Mouse (Mus musculus) layer of hippocampus, adult 2 months (tissue): ENCODE measurements around the gene Nrsn2. TPM values are rescaled to one million over a fixed set of nuclear protein-coding genes. Genes with fewer than 3 reads are reported as not detected.
A peak's percentile ranks its signal among the peaks of the same experiment; 100 is the strongest.

Source experiments
- DNase-seq, 2 experiments: peaks; one replicate each; pipeline ENCODE4 v3.0.0; 2022; ENCODE audit warnings: low spot score in 2 of 2
- H3K27ac ChIP-seq: fragments of 200-600 bp; 2 replicates; pipeline ENCODE4 v1.8.1; 2022
- H3K4me3 ChIP-seq: fragments of 200-600 bp; 2 replicates; pipeline ENCODE4 v1.8.1; 2022; ENCODE audit warnings: mild to moderate bottlenecking
- CTCF ChIP-seq: fragments of 200-600 bp; conservative IDR thresholded peaks from 2 replicates; pipeline ENCODE4 v1.8.1; 2022; ENCODE audit warnings: antibody characterized with exemption, mild to moderate bottlenecking, moderate library complexity
- total RNA-seq, 2 experiments: library from RNA; stranded (reverse); gene quantifications; 2 replicates each; pipeline ENCODE4 v1.2.3; 2021

Gene Nrsn2
- total RNA-seq, 2 experiments from 2014 or later, result 66.3 to 83.0 TPM

DNA sequence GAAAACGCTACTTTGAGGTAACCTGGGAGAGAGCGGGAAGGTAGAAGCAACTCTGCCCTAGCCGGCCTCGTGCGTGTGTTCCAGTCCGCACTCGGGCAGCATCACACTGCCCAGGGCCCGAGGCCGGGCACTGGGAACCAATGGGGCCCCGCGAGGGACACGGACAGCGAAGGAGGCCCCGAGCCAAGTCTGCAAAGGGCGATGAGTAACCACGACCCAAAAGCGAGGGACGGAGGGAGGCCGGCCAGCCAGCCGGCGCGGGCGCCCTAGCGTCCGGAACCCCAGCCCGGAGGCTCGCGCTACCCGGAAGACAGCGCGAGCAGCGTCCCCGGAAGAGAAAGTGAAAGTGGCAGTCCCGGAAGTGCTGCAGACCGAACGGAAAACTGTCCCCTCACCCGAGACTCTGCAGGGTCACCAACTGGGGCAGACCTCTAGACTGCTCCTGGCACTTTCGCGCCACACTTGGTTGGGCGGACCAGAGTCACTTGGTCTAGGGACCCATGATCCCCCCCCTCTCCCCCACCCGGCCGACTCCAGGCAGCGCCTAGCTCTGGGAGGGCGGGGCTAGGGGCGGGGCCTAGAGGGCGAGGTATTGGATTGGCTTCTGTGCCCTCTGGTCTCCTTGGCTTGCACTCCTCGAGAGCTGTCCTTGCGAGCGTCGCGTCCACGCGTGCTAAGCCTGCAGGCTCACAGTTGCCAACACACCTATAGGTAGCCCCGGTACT is 44.2 kb downstream of the Nrsn2 start, which contains the start of gene Rbck1:
Rbck1 (minus strand) TSS at position 553 of the 725 bp plus-strand sequence.
- peak; percentile 78 to 86 for DNase-seq
- H3K4me3 ChIP-seq, result peak within 1 kb of the TSS; percentile 98
- H3K27ac ChIP-seq, result peak within 1 kb of the TSS; percentile 94
- TF ChIP-seq CTCF, result peak; percentile 26

DNA sequence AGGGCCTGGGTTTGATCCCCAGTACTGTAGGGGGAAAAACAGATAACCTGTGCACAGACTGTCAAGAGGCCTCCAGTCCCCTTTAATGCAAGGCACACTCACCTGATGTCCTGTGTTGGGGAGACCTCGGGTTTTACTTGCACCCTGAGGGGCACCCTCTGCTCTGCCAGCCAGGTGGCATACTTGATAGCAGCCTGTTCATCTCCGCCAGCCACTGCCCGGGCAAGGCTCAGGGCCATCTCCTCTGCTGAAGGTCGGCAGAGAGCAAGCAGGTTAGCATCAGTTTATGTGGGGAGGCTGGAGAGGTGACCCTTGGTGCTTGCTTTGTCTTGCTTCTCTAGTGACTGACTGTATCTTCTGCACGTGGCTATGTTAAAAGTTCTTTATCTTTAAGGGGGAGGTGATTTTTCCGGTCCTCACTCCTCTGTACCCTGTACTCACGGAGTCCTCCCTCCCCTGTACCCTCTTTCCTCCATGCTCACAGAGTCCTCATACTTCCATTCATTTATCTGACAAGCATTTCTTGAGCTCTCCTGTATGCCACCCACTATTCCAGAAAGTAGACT is 45.5 kb downstream of the Nrsn2 start:
- no peak for TF ChIP-seq CTCF
- Histone ChIP-seq H3K4me3 (peak overlapping the region; percentile 98), H3K27ac (no peak overlapping the region)
- no peak for DNase-seq

DNA sequence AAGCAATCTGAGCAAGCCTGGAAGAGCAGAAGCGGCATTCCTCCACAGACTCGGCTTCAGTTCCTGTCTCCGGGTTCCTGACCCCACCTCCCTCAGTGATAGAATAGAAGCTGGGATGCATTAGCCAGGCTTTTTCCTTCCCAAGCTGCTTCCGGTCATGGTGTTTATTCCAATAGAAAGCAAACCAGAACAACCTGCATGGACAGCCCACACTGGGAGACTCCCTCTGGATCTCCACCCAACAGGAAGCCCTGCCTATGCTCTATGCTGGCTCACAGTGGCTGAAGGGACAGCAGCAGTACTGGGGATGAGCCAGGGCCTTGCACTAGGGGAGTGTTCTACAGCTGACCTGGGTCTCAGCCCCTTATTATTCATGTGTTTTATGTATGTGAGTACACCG is 48.5 kb downstream of the Nrsn2 start:
- TF ChIP-seq CTCF, result no peak
- H3K4me3 ChIP-seq, result no peak overlapping the region
- H3K27ac ChIP-seq, result no peak overlapping the region
- DNase-seq, result no peak

DNA sequence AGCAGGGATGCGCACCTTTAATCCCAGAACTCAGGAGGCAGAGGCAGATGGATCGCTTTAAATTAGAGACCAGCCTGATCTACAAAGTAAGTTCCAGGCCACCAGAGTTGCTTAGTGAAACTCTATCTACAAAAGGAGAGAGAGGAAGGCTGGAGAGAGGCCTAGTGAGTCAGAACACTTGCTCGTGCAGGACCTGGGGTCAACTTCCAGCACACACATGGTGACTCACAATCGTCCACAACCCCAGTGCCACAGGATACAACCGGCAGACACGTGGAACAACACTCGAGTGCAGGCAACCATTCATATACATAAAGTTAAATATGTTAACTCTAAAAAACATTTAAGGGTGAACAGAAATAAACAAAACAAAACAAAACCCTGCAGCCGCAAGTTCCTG is 49.8 kb downstream of the Nrsn2 start:
- TF ChIP-seq CTCF, result no peak

DNA sequence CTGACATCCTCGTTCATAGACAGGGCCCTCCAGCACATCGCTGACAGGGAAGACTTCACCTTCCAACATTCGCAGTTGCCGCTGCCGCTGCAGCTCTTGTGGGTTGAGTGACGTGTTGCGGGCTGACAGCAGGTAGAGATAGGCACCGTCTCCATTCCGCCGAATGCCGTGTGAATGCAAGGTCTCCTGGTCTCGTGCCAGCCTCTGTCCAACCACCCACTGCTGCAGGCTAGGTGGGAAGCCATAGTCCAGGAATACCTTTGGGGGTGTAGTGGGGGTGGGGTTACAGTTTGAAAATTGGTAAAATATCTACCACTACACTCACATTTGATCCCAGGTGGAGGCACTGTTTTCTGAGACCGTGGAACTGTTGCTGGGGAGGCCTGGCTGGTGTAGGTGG is 50.3 kb downstream of the Nrsn2 start:
- Histone ChIP-seq H3K27ac (no peak overlapping the region), H3K4me3 (no peak overlapping the region)
- TF ChIP-seq CTCF, result no peak
- no peak for DNase-seq

More for the DNA sequence above, 49.8 kb downstream of the Nrsn2 start:
- Histone ChIP-seq H3K4me3 (no peak overlapping the region), H3K27ac (no peak overlapping the region)
- no peak for DNase-seq

DNA sequence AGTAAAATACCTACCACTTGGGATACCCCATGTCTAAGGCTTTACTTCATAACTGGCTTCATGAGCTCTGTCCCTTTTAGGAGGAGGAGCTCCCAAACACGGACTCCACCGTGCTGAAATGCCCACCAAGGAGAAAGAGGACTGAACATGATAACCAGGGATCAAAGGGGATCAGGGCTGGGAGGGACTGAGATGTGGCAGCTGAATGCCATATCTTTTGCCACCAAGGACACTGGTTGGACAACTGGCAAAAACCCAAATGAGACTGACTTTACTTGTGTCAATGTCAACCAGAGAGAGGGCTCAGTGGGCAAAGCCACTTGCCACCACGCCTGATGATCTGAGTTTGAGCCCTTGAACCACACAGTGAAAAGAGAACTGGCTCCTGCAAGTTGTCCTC is 51.6 kb downstream of the Nrsn2 start:
- Histone ChIP-seq H3K27ac (no peak overlapping the region), H3K4me3 (no peak overlapping the region)
- no peak for TF ChIP-seq CTCF
- DNase-seq, result no peak

DNA sequence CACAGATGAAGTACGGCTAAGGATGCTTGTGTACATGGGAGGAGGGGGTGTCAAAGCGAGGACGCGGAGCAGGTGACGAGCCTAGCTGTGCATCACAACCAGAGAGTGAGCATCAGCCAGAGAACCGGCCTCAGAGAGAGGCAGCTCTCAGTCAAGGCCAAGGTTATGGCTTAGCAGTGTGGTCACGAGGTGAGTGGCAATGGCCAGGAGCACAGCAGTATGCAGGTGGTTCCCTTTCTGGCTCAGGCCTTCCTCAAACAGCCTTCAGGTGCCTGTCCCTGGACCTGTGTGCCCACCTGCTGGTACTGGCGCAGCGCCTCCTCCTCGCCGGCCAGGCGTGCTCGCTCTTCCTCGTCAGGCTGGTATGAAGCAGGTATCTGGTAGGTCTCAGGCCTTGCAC is 52.5 kb downstream of the Nrsn2 start:
- Histone ChIP-seq H3K27ac (no peak overlapping the region), H3K4me3 (no peak overlapping the region)
- TF ChIP-seq CTCF, result no peak
- no peak for DNase-seq

DNA sequence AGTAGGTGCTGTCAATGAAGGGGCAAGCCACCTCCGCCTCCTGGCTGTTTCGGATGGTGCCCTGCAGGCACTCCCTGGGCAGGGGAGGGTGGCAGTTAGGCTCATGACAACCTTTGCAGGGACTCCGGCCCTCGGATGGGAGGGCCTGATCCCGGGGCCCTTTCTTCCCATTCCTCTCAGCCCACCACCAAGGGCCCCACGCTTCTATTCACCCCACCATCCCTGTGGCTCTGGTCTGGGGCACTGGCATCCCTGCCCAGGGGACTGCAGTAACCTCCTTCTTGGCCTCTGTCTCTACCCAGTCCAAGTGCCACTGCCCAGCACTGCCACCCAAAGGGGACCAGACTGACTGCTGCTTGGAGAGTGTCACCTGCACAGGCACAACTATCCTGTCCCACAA is 54.2 kb downstream of the Nrsn2 start:
- Histone ChIP-seq H3K4me3 (no peak overlapping the region), H3K27ac (no peak overlapping the region)
- TF ChIP-seq CTCF, result no peak

DNA sequence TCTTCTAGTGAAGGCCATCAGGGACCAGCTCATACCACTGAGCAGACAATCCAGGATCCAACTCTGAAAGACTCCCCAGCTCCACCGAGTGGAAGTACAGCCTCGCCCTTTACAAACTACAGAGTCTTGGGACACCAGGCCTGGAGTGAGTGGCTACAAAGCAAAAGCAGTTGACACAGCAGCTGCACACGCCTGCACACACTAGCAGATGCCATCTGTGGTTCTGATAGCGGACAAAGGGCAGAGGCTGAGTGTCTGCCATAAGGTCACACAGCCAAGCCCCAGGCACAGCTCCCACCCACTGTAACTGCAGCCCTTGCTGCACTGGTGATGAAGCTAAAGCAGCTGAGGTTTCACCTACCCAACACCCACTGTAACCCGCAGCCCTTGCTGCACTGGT is 54.9 kb downstream of the Nrsn2 start:
- no peak for TF ChIP-seq CTCF
- no peak overlapping the region for H3K27ac ChIP-seq
- no peak overlapping the region for H3K4me3 ChIP-seq
- no peak for DNase-seq

More for the DNA sequence above, 54.2 kb downstream of the Nrsn2 start:
- no peak for DNase-seq

Other genes starting within 250 kb of the Nrsn2 start
- 1 to 10 TPM; 2.7 to 5.1 TPM for gene Tcf15, start 233.1 kb downstream of the Nrsn2 start, total RNA-seq
- 10 to 100 TPM; 95.3 to 97.7 TPM for gene Csnk2a1, start 149.8 kb downstream of the Nrsn2 start, total RNA-seq
- gene Tbc1d20, start 82.8 kb downstream of the Nrsn2 start, total RNA-seq, result 10 to 100 TPM; 51.1 to 54.6 TPM
- gene Rbck1, start 44.0 kb downstream of the Nrsn2 start, total RNA-seq, result 100 to 1,000 TPM; 103 to 125 TPM
- gene Trib3, start 32.6 kb downstream of the Nrsn2 start, total RNA-seq, result under 1 TPM; 0.41 to 0.54 TPM
- 10 to 100 TPM; 16.5 to 19.5 TPM for gene Sox12, start 21.4 kb upstream of the Nrsn2 start, total RNA-seq
- 10 to 100 TPM in 1 of 2 experiments, 1 to 10 TPM in 1; 9.9 to 10.1 TPM for gene Zcchc3, start 38.4 kb upstream of the Nrsn2 start, total RNA-seq
- 1 to 10 TPM; 2.4 to 3.2 TPM for gene 6820408C15Rik, start 38.9 kb upstream of the Nrsn2 start, total RNA-seq
- gene Defb23, start 88.0 kb upstream of the Nrsn2 start, total RNA-seq, result not detected
- not detected for gene Defb20, start 100.4 kb upstream of the Nrsn2 start, total RNA-seq
- gene Defb22, start 113.5 kb upstream of the Nrsn2 start, total RNA-seq, result not detected
- gene Defb26, start 135.1 kb upstream of the Nrsn2 start, total RNA-seq, result not detected
- gene Defb28, start 141.6 kb upstream of the Nrsn2 start, total RNA-seq, result not detected
- gene Defb29, start 163.5 kb upstream of the Nrsn2 start, total RNA-seq, result not detected
- gene Gm17416, start 192.7 kb upstream of the Nrsn2 start, total RNA-seq, result not detected
- not detected for gene Defb21, start 196.1 kb upstream of the Nrsn2 start, total RNA-seq
- not detected for gene Defb19, start 203.7 kb upstream of the Nrsn2 start, total RNA-seq
- gene Defb45, start 222.8 kb upstream of the Nrsn2 start, total RNA-seq, result not detected
- gene Defb36, start 227.7 kb upstream of the Nrsn2 start, total RNA-seq, result not detected
- not detected for gene Defb25, start 246.4 kb upstream of the Nrsn2 start, total RNA-seq